Mouse (Mus musculus) lung, adult 18-20 months (tissue): ENCODE data around the gene Tas2r140.

Experiments used
- DNase-seq, 2 experiments: peaks; one replicate each; pipeline ENCODE4 v3.0.0; 2022; ENCODE audit warnings: mixed read lengths in 2 of 2

Gene Tas2r140

GRCm38 (mm10) chr6:133055716-133056115 lies at the start of gene Tas2r140:
Gene Tas2r140 (minus strand): TSS chr6:133055816.
- no peak for DNase-seq

GRCm38 (mm10) chr6:133104609-133104921 lies 48.9 kb upstream of the Tas2r140 start, which contains the start of gene Smim10l1:
Gene Smim10l1 (plus strand): TSS chr6:133104909.
- DNase-seq: no peak

GRCm38 (mm10) chr6:133102430-133102829 lies 46.8 kb upstream of the Tas2r140 start:
- DNase-seq: no peak

GRCm38 (mm10) chr6:133092226-133092625 lies 36.6 kb upstream of the Tas2r140 start:
- no peak for DNase-seq

GRCm38 (mm10) chr6:133037001-133037400 lies 18.6 kb downstream of the Tas2r140 start, which contains the start of gene Tas2r103:
Gene Tas2r103 (minus strand): TSS chr6:133037101.
- no peak for DNase-seq
